Mouse (Mus musculus): ENCODE measurements around the gene Lix1. TPM values are rescaled to one million over a fixed set of nuclear protein-coding genes. Genes with fewer than 3 reads are reported as not detected.
A peak's percentile ranks its signal among the peaks of the same experiment; 100 is the strongest.

The Lix1 gene
- polyA plus RNA-seq, 1 experiment from 2014 or later: 10.1 TPM

DNA sequence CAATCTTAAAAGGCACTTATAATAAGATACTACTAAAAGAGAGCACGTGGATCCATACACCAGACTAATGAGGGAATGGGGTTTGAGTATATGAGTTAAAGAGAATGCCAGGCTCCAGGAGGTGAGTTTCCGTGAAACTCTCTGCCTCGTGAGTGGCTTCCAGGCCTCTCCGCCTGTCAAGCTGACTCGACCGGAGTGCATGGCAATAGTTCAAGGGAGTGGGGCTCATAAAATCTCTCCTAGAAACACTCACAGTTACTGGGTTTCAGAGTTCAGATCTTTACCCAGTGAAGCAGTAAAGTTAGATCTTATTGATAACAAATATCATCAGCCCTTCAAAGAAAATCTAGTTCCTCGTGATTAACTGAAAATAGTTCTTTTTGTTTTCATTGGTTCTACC, 94.3 kb downstream of the Lix1 start:
- no peak for TF ChIP-seq CTCF (IDR thresholded peaks at IDR 0.05; ENCODE audit: low read depth)
- Histone ChIP-seq H3K27me3 (ENCODE audit: insufficient read depth, low read length) (no peaks in the 10 kb centered on the region), H3K4me3 (replicated peaks; ENCODE audit: low read depth, low read length) (no peak overlapping the region), H3K9me3 (replicated peaks; ENCODE audit: low read length) (no peaks in the 10 kb centered on the region), H3K4me2 (ENCODE audit: low read length) (no peak overlapping the region), H3K27ac (no peak overlapping the region), H3K36me3 (ENCODE audit: insufficient read depth, low read length) (no peaks in the 10 kb centered on the region), H3K4me1 (replicated peaks; ENCODE audit: insufficient read depth, low read length) (no peaks in the 10 kb centered on the region), H3K9ac (ENCODE audit: low read depth, low read length) (no peak overlapping the region)
- WGBS: 58% methylated on average over 7 of the region's 7 CpGs
- ATAC-seq (replicated peaks; ENCODE audit: low FRiP score, low read depth): no peak
- DNase-seq (ENCODE audit: low spot score): no peak

DNA sequence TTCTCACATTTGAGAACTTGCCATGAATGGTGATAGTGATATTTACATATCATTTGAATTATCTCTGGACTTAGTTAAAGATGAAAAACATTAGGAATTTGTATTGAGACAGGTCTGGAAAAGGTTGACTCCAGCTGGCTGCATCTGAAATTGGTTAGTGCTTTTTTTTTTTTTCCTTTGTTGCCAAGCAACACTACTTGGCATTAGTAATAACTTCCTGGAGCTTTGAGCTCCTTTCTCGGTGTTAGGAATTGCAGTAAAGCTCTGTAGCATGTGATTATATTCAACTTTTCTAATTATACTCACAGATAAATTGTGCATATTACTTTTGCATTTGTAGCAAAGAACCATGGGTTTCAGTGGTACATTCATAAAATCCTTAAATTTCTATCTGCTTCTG, 96.4 kb downstream of the Lix1 start:
- Histone ChIP-seq H3K27ac (0 out of 2 replicates have a peak overlapping the region, but pooled peaks have one; percentile 2), H3K9ac (ENCODE audit: low read depth, low read length) (no peak overlapping the region), H3K9me3 (replicated peaks; ENCODE audit: low read length) (no peaks in the 10 kb centered on the region), H3K4me1 (replicated peaks; ENCODE audit: insufficient read depth, low read length) (no peaks in the 10 kb centered on the region), H3K36me3 (ENCODE audit: insufficient read depth, low read length) (no peaks in the 10 kb centered on the region), H3K27me3 (ENCODE audit: insufficient read depth, low read length) (no peaks in the 10 kb centered on the region), H3K4me2 (ENCODE audit: low read length) (no peak overlapping the region), H3K4me3 (replicated peaks; ENCODE audit: low read depth, low read length) (no peak overlapping the region)
- no peak for ATAC-seq (replicated peaks; ENCODE audit: low FRiP score, low read depth)
- no peak for DNase-seq (ENCODE audit: low spot score)
- WGBS: 36% methylated on average over 1 of the region's 1 CpGs
- no peak for TF ChIP-seq CTCF (IDR thresholded peaks at IDR 0.05; ENCODE audit: low read depth)

DNA sequence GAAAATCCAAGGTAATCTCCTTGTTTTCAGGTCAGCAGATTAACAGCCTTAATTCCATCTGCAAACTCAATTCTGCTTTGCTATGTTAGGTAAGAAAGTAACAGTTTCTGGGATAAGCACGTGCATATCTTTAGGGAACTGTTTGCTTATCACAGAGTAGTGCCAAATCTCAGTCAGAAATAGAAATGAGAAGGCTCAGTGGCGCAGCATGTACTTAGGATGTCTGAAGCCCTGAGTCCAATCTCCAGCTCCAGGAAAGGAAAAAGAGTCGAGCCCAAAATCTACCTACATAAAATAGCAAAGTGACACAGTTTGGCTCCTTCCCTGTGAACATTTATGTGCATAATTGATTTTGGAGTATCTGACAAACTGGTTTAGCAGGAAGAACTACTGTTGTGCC, 96.8 kb downstream of the Lix1 start:
- TF ChIP-seq CTCF (IDR thresholded peaks at IDR 0.05; ENCODE audit: low read depth): no peak
- H3K27me3 ChIP-seq (ENCODE audit: insufficient read depth, low read length): no peaks in the 10 kb centered on the region
- 67% methylated on average over 3 of the region's 3 CpGs for WGBS
- no peaks in the 10 kb centered on the region for H3K4me1 ChIP-seq (replicated peaks; ENCODE audit: insufficient read depth, low read length)
- no peak for ATAC-seq (replicated peaks; ENCODE audit: low FRiP score, low read depth)
- H3K9me3 ChIP-seq (replicated peaks; ENCODE audit: low read length): no peaks in the 10 kb centered on the region
- no peaks in the 10 kb centered on the region for H3K36me3 ChIP-seq (ENCODE audit: insufficient read depth, low read length)
- no peak overlapping the region for H3K9ac ChIP-seq (ENCODE audit: low read depth, low read length)
- no peak for DNase-seq (ENCODE audit: low spot score)
- H3K4me3 ChIP-seq (replicated peaks; ENCODE audit: low read depth, low read length): no peak overlapping the region
- no peak overlapping the region for H3K4me2 ChIP-seq (ENCODE audit: low read length)
- H3K27ac ChIP-seq: 0 out of 2 replicates have a peak overlapping the region, but pooled peaks have one; percentile 2

DNA sequence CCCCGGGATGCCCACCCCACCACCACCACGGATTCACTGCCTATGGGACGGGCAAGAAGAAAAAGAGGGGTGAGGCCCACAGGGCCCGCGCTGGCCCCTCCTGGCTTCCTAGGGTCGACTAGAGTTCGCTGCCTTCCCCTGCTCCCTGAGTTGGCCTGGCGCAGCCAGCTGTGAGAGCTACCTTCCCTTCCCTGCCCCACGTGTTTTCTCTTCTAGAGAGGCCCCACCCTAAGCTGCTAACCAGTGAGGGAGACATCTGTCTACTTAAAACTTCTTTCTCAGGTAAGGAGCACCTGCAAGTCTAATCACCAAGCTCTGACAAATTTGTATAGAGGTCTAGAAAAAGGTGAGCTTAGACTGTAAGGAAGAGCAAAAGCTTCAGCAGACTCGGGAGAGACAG, 104.2 kb downstream of the Lix1 start:
- H3K4me3 ChIP-seq (replicated peaks; ENCODE audit: low read depth, low read length): no peak overlapping the region
- WGBS: 86% methylated on average over 10 of the region's 10 CpGs
- H3K9ac ChIP-seq (ENCODE audit: low read depth, low read length): no peak overlapping the region
- no peaks in the 10 kb centered on the region for H3K27me3 ChIP-seq (ENCODE audit: insufficient read depth, low read length)
- H3K4me1 ChIP-seq (replicated peaks; ENCODE audit: insufficient read depth, low read length): no peaks in the 10 kb centered on the region
- no peaks in the 10 kb centered on the region for H3K36me3 ChIP-seq (ENCODE audit: insufficient read depth, low read length)
- no peak for TF ChIP-seq CTCF (IDR thresholded peaks at IDR 0.05; ENCODE audit: low read depth)
- H3K27ac ChIP-seq: no peak overlapping the region
- no peak for DNase-seq (ENCODE audit: low spot score)
- no peak overlapping the region for H3K4me2 ChIP-seq (ENCODE audit: low read length)
- no peaks in the 10 kb centered on the region for H3K9me3 ChIP-seq (replicated peaks; ENCODE audit: low read length)
- ATAC-seq (replicated peaks; ENCODE audit: low FRiP score, low read depth): no peak

Other genes starting within 250 kb of the Lix1 start
- gene Riok2, start 28.4 kb upstream of the Lix1 start, polyA plus RNA-seq (2015; fragmentation: Nextera tagmentation; extraction: Ambion mirVana): 24.2 and 25.9 TPM in 2 replicates
- gene Lnpep, start 222.4 kb downstream of the Lix1 start, polyA plus RNA-seq (2015; fragmentation: Nextera tagmentation; extraction: Ambion mirVana): 6.3 and 7.1 TPM in 2 replicates